10 mouse cellular contexts compared by ENCODE assay signal in genomic region chr17:43990957-43991383, GRCm38 (mm10).
A peak's percentile ranks its signal among the peaks of the same experiment; 100 is the strongest.
DNase-seq lines count a peak whose midpoint lies in the region; ATAC-seq lines count a peak whose summit lies in the region.
"Had no signal": no experiment of that assay in that cellular context is flagged by ENCODE, and none has a peak within 500 bp of the region (broad histone marks: within the 10 kb centered on the region; RNA-seq: fewer than 3 reads in every experiment).

No protein-coding gene starts in this region.

- no peak for ATAC-seq in heart, embryonic 15.5 days (replicated peaks; ENCODE audit: insufficient number of reproducible peaks, insufficient read depth, low FRiP score, low read depth)
- no peak for ATAC-seq in neural tube, embryonic 11.5 days (ENCODE audit: insufficient read depth, low FRiP score, low TSS enrichment)
- ATAC-seq: CD4-positive, CD25-positive, alpha-beta regulatory T cell, adult 4 months had no signal

- WGBS in heart, embryonic 15.5 days: 45% methylated on average over 10 of the region's 10 CpGs
- 58% methylated on average over 10 of the region's 10 CpGs for WGBS in neural tube, embryonic 11.5 days

- no peaks in the 10 kb centered on the region for H3K9me3 ChIP-seq in heart, embryonic 15.5 days (replicated peaks)
- H3K9me3 ChIP-seq in neural tube, embryonic 11.5 days (ENCODE audit: control insufficient read depth, low read length): no peaks in the 10 kb centered on the region

- peak; percentile 40 for DNase-seq in gastrocnemius, adult 18-20 months (ENCODE audit: low spot score)
- no peak for DNase-seq in gastrocnemius, postnatal 14 days
- DNase-seq in embryo, embryonic 10.5 days (ENCODE audit: low spot score): peak; percentile 71
- peak; percentile 17 for DNase-seq in neural tube, embryonic 11.5 days (ENCODE audit: low spot score)
- DNase-seq in ovary, postnatal 36 days (ENCODE audit: low spot score): no peak
- no peak for DNase-seq in layer of hippocampus, postnatal 14 days (ENCODE audit: low spot score in 2 of 2)
- DNase-seq in kidney, postnatal 4 days: no peak
- DNase-seq: cerebellum, postnatal 10 days had no signal

- peaks cover 33% of the 10 kb centered on the region for H3K4me1 ChIP-seq in heart, embryonic 15.5 days (replicated peaks)
- H3K4me1 ChIP-seq in neural tube, embryonic 11.5 days (ENCODE audit: control insufficient read depth, insufficient read depth, low read length): no peaks in the 10 kb centered on the region

- H3K36me3 ChIP-seq in heart, embryonic 15.5 days: no peaks in the 10 kb centered on the region
- H3K36me3 ChIP-seq in neural tube, embryonic 11.5 days (ENCODE audit: control insufficient read depth, insufficient read depth, low read length): no peaks in the 10 kb centered on the region

- H3K4me3 ChIP-seq in heart, embryonic 15.5 days: no peak overlapping the region
- no peak overlapping the region for H3K4me3 ChIP-seq in neural tube, embryonic 11.5 days (ENCODE audit: low read depth, low read length)

- H3K27me3 ChIP-seq in heart, embryonic 15.5 days: no peaks in the 10 kb centered on the region
- H3K27me3 ChIP-seq in neural tube, embryonic 11.5 days (ENCODE audit: control insufficient read depth, insufficient read depth, low read length): no peaks in the 10 kb centered on the region

- intact Hi-C loops in gastrocnemius, postnatal 14 days (cut with DNase I; ENCODE audit: low total_unique reads): no loop called here

- H3K9ac ChIP-seq in heart, embryonic 15.5 days: no peak overlapping the region
- no peak overlapping the region for H3K9ac ChIP-seq in neural tube, embryonic 11.5 days (ENCODE audit: low read length)

- H3K27ac ChIP-seq in heart, embryonic 15.5 days: 0 out of 2 replicates have a peak overlapping the region, but pooled peaks have one; percentile 47
- no peak overlapping the region for H3K27ac ChIP-seq in neural tube, embryonic 11.5 days (ENCODE audit: low read depth, low read length)

- H3K4me2 ChIP-seq in heart, embryonic 15.5 days: no peak overlapping the region
- H3K4me2 ChIP-seq in neural tube, embryonic 11.5 days (ENCODE audit: low read depth): no peak overlapping the region

Comparison
In these comparisons a context has a peak if more than half of its experiments do, and no peak if none do; other contexts are left out.
1. DNase-seq: peak in gastrocnemius, adult 18-20 months (single experiment), embryo, embryonic 10.5 days (single experiment) and neural tube, embryonic 11.5 days (single experiment); none in gastrocnemius, postnatal 14 days (single experiment), ovary, postnatal 36 days (single experiment), layer of hippocampus, postnatal 14 days (0 of 2) and kidney, postnatal 4 days (0 of 2).